Mouse (Mus musculus) bone marrow macrophage, adult 2 months (primary cell): ENCODE measurements around the gene Ecpas.

Source experiments
- CTCF ChIP-seq: IDR thresholded peaks from 2 replicates; pipeline ENCODE4 v1.5.1; 2012; ENCODE audit warnings: low read depth, mild to moderate bottlenecking, low read length, moderate library complexity
- POLR2A ChIP-seq: IDR thresholded peaks from 2 replicates; pipeline ENCODE4 v1.6.1; 2012; ENCODE audit warnings: mild to moderate bottlenecking, low read depth, low read length, borderline replicate concordance

DNA sequence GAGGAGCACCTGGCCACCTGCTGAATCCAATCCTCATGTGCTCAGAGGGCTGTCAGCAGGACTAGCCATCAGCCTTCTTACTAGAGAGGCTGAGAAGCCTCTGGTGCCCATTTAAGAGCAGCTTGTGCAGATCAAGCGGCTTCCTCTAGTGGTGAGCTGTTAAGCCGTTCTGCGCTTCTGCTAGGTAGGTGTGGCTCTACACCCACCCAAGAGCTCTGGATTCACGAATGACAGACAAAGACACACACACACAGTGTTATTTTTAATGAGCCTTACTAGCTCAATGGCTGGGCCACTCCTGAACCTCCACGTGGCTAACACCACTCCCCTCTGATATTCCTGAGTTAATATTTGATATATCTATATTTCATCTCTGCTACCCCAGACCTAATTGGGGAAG, 13.1 kb upstream of the Ecpas start:
- TF ChIP-seq POLR2A (no peak), CTCF (no peak)
